Mouse (Mus musculus) hindlimb bud, embryonic 11.5 days (tissue): ENCODE results near the gene Tbr1.

Source experiments
- DNase-seq: peaks from one replicate; pipeline ENCODE4 v3.0.0-alpha.2; 2012; ENCODE audit warnings: low read depth, low spot score; ENCODE audit errors: extremely low spot score

The Tbr1 gene

DNA sequence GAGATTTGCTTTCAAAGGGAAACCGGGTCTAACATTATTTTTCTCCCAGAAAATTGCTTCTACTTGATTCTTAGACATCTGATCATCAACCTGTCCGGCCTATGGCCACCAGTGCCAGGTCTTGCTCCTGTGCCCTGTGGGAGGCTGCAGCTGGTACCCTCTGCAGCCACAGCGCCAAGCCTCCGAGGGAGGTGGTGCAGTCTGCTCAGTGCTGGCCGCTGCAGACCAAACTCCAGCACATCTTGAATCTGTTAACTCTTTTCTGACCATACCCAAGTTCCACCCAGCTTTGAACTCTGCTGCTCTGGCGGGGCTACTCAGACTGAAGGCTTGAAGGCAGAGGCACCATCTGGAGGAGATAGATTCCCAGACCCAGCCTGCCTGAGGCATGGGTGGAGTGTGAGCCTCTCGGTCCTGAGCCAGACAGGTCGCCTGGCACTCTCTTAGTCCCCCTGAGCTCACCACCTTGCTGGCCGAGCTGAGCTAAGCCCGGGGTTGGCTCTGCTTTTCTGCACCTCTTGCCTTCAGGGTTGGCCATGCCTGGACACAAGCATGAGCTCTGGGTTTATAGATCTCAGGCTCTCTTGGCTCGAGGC is at the start of gene Tbr1:
Gene Tbr1 (plus strand): TSS at position 275 of the 596 bp plus-strand sequence.
- DNase-seq: no peak

DNA sequence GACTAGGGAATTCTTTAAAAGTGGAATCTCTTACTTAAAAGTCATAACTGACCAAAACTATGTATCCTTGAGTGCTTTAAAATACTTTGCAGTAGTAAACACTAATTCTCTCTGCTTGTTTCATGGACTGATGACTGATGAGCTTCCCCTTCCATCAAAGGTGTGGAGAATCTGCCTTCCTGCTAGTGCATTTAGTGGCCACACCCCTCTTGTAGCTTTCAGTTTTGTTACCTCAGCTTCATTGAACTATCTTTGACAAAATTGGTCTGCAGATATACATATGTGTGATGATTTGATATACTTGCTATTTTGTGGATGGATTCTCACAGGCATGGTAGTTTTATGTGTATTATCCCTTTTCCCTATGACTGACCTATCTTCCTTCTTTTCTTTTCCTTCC is 47.7 kb upstream of the Tbr1 start:
- DNase-seq: no peak

- DNase-seq: no peak
Measured at GRCm38 (mm10) chr2:61759234-61759855, 43.4 kb upstream of the Tbr1 start.

DNA sequence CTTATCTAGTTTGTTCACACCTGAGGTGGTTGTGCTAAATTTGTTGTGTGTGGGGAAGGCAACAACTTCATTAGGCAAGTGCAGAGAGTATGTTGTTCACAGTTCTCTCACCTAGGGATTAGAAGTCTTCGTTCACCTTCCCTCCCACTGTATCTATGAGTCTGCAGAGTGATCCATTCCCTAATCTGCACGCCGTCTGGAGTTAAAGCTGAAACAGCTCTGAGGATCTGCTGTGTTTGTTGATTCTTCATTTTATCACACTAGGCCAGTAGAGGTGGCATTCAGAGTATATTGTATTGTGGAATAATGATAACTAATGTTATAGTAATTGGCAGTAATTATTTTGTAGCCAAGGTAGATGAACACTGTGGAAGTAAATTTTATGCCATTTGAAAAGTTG is 42.7 kb upstream of the Tbr1 start:
- DNase-seq: no peak

DNA sequence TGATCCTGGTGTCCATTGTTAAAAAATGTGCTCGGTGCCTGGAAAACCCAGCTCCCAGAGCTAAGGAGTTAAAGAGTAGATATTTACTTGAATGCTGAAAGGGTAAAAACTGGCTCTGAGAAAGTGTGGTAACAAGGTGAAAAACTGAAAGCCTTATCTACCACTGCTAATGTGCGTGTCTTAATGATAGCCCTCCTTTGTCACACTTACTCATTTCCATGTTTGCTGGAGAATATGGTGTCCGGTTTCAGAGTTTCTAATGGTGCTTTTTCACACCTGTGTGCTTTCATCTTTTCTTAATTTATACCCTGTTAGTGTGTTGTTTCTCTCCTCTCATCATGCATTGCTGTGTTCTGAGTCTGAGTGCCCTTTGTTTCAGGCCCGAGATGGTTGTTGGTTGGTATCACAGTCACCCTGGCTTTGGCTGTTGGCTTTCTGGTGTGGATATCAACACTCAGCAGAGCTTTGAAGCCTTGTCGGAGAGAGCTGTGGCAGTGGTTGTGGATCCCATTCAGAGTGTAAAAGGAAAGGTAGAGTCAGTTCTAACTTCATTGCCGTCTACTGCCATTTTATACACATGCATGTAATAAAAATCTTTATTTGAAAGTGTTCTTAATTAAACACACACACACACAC is 38.1 kb upstream of the Tbr1 start:
- no peak for DNase-seq

GRCm38 (mm10) chr2:61765526-61765925 is 37.2 kb upstream of the Tbr1 start:
- DNase-seq: no peak

DNA sequence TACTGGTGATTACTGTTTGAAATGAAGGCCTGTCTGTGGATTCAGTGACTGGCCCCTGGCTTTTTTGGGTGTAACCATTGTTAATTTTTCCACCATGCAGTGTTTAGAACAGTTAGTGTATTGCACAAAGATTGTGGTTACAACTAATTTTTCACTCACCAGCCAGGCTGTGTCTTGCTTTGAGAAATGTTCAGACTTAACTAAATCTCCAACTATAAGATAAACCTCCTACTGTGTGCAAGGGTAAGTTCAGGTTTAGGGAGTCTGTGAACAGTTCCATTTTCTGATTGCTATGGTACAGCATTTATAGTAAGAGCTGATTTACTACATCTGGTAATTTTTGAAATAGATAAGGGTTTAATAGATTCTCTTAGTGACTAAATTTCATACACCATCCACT is 21.9 kb upstream of the Tbr1 start:
- DNase-seq: no peak

- no peak for DNase-seq
Measured at GRCm38 (mm10) chr2:61794960-61795359, 7.8 kb upstream of the Tbr1 start.

DNA sequence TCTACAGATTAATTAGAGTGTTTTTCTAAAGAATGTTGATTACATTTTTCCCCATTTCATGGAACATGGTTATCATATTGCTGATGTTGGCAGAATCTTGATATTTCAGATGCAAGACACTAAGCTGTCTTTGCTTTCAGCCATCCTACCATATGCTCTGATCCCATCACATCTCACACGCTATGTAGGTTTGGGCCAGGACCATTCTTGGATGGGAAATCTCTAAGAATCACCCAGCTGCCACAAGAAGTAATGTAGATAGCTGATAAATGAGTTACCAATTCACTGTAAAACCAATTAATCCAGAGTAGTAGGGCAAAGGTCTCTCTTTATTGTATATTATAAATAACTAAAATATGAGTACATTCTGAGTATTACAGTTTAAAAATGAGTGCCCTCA is 4.7 kb upstream of the Tbr1 start:
- no peak for DNase-seq

- DNase-seq: no peak
Measured at GRCm38 (mm10) chr2:61803443-61804367, 975 bp downstream of the Tbr1 start.

GRCm38 (mm10) chr2:61804382-61804840 is 1.7 kb downstream of the Tbr1 start:
- DNase-seq: no peak

GRCm38 (mm10) chr2:61804841-61805540 is 2.3 kb downstream of the Tbr1 start:
- no peak for DNase-seq

- no peak for DNase-seq
Measured at GRCm38 (mm10) chr2:61805541-61806345, 3.0 kb downstream of the Tbr1 start.

GRCm38 (mm10) chr2:61806346-61806825 is 3.7 kb downstream of the Tbr1 start:
- no peak for DNase-seq

GRCm38 (mm10) chr2:61807151-61807550 is 4.4 kb downstream of the Tbr1 start:
- no peak for DNase-seq

- DNase-seq: no peak
Measured at GRCm38 (mm10) chr2:61807781-61808180, 5.1 kb downstream of the Tbr1 start.

DNA sequence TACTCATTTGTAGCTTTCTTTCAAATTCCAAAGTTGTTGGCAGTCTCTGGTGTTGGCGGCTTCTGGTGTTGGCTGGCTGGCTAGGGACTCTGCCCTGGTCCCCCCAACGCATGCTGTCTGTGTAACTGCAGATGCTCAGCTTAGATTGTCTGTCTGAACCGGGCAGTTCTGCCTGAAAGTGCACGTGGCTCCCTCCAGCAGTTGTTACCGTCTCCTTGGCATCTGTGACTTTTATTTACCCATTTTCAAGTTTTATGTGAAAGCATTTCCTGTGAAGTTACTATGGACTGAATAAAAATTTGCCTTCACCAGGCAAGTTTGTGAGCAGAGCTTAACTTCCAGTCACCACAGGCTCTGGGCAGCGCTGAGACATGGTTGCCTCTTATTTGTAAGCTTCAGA is 6.0 kb downstream of the Tbr1 start:
- no peak for DNase-seq

- no peak for DNase-seq
Measured at GRCm38 (mm10) chr2:61809381-61809780, 6.7 kb downstream of the Tbr1 start.

- DNase-seq: no peak
Measured at GRCm38 (mm10) chr2:61810751-61811150, 8.0 kb downstream of the Tbr1 start.

DNA sequence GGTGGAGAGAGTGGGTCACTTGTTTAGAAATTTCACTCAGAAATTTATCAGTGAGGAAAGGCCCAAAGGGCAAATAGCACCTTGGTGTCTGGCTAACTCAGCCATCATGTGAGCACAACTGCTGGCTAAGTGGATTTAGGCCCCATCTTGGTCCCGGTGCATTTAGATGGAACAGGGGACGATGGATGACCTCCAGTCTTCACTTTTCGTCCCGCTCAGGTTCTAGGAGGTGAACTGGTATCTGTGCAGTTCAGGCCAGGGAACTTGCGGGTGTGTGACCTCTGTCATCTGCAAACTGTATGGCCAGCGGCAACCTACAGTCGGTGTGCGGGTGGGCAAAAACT is 8.4 kb downstream of the Tbr1 start:
- no peak for DNase-seq
